Mouse (Mus musculus) splenic B cell, adult 2 months (primary cell): ENCODE measurements around the gene Wdtc1.

Experiments
- DNase-seq: peaks from one replicate; pipeline ENCODE4 v3.0.0-alpha.2; 2011; ENCODE audit warnings: low read depth, low spot score
- H3K27me3 ChIP-seq: 2 replicates; pipeline ENCODE4 v1.6.1; 2012; ENCODE audit warnings: mild to moderate bottlenecking, low read length, moderate library complexity, mixed read lengths; ENCODE audit not compliant: control insufficient read depth, poor library complexity, insufficient read depth, severe bottlenecking
- H3K36me3 ChIP-seq: 2 replicates; pipeline ENCODE4 v1.6.1; 2012; ENCODE audit warnings: mild to moderate bottlenecking, low read length, moderate library complexity, mixed read lengths; ENCODE audit not compliant: control insufficient read depth, poor library complexity, insufficient read depth, severe bottlenecking

The Wdtc1 gene

GRCm38 (mm10) chr4:133292405-133292804 is 60.9 kb downstream of the Wdtc1 start:
- DNase-seq, result no peak
- Histone ChIP-seq H3K27me3 (no peaks in the 10 kb centered on the region), H3K36me3 (peaks cover 6% of the 10 kb centered on the region; the same call in 1 of the 2 replicates)

GRCm38 (mm10) chr4:133291255-133291654 is 62.0 kb downstream of the Wdtc1 start:
- H3K27me3 ChIP-seq, result no peaks in the 10 kb centered on the region
- H3K36me3 ChIP-seq, result peaks cover 6% of the 10 kb centered on the region; the same call in 1 of the 2 replicates
- DNase-seq, result no peak

- Histone ChIP-seq H3K27me3 (no peaks in the 10 kb centered on the region), H3K36me3 (no peaks in the 10 kb centered on the region)
Measured at GRCm38 (mm10) chr4:133286476-133287077, 66.7 kb downstream of the Wdtc1 start.

GRCm38 (mm10) chr4:133285950-133286349 is 67.3 kb downstream of the Wdtc1 start:
- H3K27me3 ChIP-seq, result no peaks in the 10 kb centered on the region
- DNase-seq, result no peak
- no peaks in the 10 kb centered on the region for H3K36me3 ChIP-seq

More at GRCm38 (mm10) chr4:133286476-133287077, 66.7 kb downstream of the Wdtc1 start:
- no peak for DNase-seq

- H3K36me3 ChIP-seq, result no peaks in the 10 kb centered on the region
- DNase-seq, result no peak
- no peaks in the 10 kb centered on the region for H3K27me3 ChIP-seq
Measured at GRCm38 (mm10) chr4:133285299-133285698, 68.0 kb downstream of the Wdtc1 start.

GRCm38 (mm10) chr4:133282656-133283055 is 70.6 kb downstream of the Wdtc1 start:
- Histone ChIP-seq H3K36me3 (no peaks in the 10 kb centered on the region), H3K27me3 (no peaks in the 10 kb centered on the region)
- DNase-seq, result no peak

GRCm38 (mm10) chr4:133281951-133282481 is 71.3 kb downstream of the Wdtc1 start:
- no peaks in the 10 kb centered on the region for H3K27me3 ChIP-seq
- no peak for DNase-seq
- no peaks in the 10 kb centered on the region for H3K36me3 ChIP-seq

- Histone ChIP-seq H3K36me3 (no peaks in the 10 kb centered on the region), H3K27me3 (no peaks in the 10 kb centered on the region)
- no peak for DNase-seq
Measured at GRCm38 (mm10) chr4:133281513-133281912, 71.8 kb downstream of the Wdtc1 start.

GRCm38 (mm10) chr4:133278482-133278881 is 74.8 kb downstream of the Wdtc1 start:
- no peaks in the 10 kb centered on the region for H3K36me3 ChIP-seq
- no peak for DNase-seq
- no peaks in the 10 kb centered on the region for H3K27me3 ChIP-seq

- no peaks in the 10 kb centered on the region for H3K27me3 ChIP-seq
- H3K36me3 ChIP-seq, result no peaks in the 10 kb centered on the region
- no peak for DNase-seq
Measured at GRCm38 (mm10) chr4:133278067-133278466, 75.2 kb downstream of the Wdtc1 start.

GRCm38 (mm10) chr4:133277104-133278026 is 75.9 kb downstream of the Wdtc1 start, which contains the start of gene Tmem222:
Gene Tmem222 (minus strand): TSS chr4:133277792.
- DNase-seq, result peak; percentile 90
- Histone ChIP-seq H3K27me3 (no peaks in the 10 kb centered on the region), H3K36me3 (0 out of 2 replicates have a peak, but pooled peaks cover under 1% of the 10 kb centered on the region)

- H3K27me3 ChIP-seq, result no peaks in the 10 kb centered on the region
- H3K36me3 ChIP-seq, result peaks cover 15% of the 10 kb centered on the region
- DNase-seq, result no peak
Measured at GRCm38 (mm10) chr4:133270929-133271328, 82.4 kb downstream of the Wdtc1 start.

GRCm38 (mm10) chr4:133269596-133269995 is 83.7 kb downstream of the Wdtc1 start:
- Histone ChIP-seq H3K27me3 (no peaks in the 10 kb centered on the region), H3K36me3 (peaks cover 15% of the 10 kb centered on the region)
- DNase-seq, result no peak

GRCm38 (mm10) chr4:133268931-133269330 is 84.3 kb downstream of the Wdtc1 start:
- Histone ChIP-seq H3K36me3 (peaks cover 15% of the 10 kb centered on the region), H3K27me3 (no peaks in the 10 kb centered on the region)
- no peak for DNase-seq
